Mouse (Mus musculus): Measurements from ENCODE around the gene Adgrd1. TPM values are rescaled to one million over a fixed set of nuclear protein-coding genes. Genes with fewer than 3 reads are reported as not detected.
A peak's percentile ranks its signal among the peaks of the same experiment; 100 is the strongest.

The Adgrd1 gene
- polyA plus RNA-seq, 1 experiment from 2014 or later, result 0.08 TPM

DNA sequence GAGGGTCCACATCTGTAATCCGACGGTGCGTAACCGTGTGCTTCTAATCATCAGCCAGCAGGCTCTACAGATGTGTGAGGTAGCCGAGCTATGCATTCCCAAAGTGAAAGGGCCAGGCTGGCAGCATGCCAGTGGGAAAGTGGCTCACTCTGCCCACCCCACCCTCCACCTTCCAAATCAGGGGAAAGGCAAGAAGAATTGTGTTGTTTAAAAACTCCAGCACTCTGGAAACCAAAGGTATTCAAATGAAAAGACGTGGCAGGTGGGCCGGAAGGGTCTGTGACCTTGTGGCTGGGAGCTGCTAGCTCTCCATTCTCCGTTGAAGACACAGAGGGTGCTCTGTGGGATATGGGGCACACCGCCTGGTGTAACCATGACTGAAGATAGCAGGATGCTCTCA, 100.0 kb downstream of the Adgrd1 start:
- H3K27ac ChIP-seq (ENCODE audit: low read depth, low read length), result no peak overlapping the region
- H3K27me3 ChIP-seq (ENCODE audit: control insufficient read depth, insufficient read depth, low read length), result no peaks in the 10 kb centered on the region
- no peak overlapping the region for H3K9ac ChIP-seq (replicated peaks; ENCODE audit: low read depth, low read length)
- ATAC-seq (ENCODE audit: low read depth), result no peak
- no peaks in the 10 kb centered on the region for H3K9me3 ChIP-seq (ENCODE audit: control insufficient read depth, low read length)
- peaks cover 7% of the 10 kb centered on the region; the same call in 1 of the 2 replicates for H3K4me1 ChIP-seq (ENCODE audit: control insufficient read depth, insufficient read depth, low read length)
- WGBS, result 62% methylated on average over 9 of the region's 9 CpGs
- H3K4me2 ChIP-seq (ENCODE audit: low read depth, low read length), result no peak overlapping the region
- H3K36me3 ChIP-seq (ENCODE audit: control insufficient read depth, insufficient read depth, low read length), result no peaks in the 10 kb centered on the region
- H3K4me3 ChIP-seq (ENCODE audit: low read depth, low read length), result no peak overlapping the region

DNA sequence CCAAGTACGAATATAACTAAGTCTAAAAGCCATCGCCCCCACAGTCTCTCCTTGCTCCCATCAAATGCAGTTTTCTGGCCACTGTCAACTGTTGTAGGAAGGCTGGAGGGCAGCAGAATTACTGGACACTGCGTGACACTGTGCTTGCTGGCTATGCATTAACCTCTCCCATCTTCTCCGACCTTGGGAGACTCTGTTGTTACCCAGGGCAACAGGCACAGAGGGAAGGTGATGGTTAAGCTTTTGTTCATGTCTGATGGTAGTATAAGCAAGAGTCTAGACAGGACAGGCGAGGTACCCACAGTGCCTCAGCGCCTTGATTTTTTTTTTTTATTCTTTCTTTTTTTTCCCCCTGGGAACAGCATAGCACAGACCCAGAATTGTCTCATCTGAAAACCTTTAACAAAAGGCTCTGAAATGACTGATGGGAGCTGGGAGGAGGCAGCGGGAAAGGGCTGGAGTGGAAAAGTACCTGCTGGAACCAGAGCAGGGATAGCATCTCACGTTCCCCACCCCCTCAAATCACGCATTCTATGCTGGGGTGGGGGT, 100.5 kb downstream of the Adgrd1 start:
- no peak for ATAC-seq (ENCODE audit: low read depth)
- WGBS, result 64% methylated on average over 9 of the region's 9 CpGs
- no peak overlapping the region for H3K4me2 ChIP-seq (ENCODE audit: low read depth, low read length)
- no peak overlapping the region for H3K4me3 ChIP-seq (ENCODE audit: low read depth, low read length)
- H3K4me1 ChIP-seq (ENCODE audit: control insufficient read depth, insufficient read depth, low read length), result peaks cover 7% of the 10 kb centered on the region; the same call in 1 of the 2 replicates
- no peak overlapping the region for H3K27ac ChIP-seq (ENCODE audit: low read depth, low read length)
- no peaks in the 10 kb centered on the region for H3K27me3 ChIP-seq (ENCODE audit: control insufficient read depth, insufficient read depth, low read length)
- H3K9ac ChIP-seq (replicated peaks; ENCODE audit: low read depth, low read length), result no peak overlapping the region
- no peaks in the 10 kb centered on the region for H3K36me3 ChIP-seq (ENCODE audit: control insufficient read depth, insufficient read depth, low read length)
- no peaks in the 10 kb centered on the region for H3K9me3 ChIP-seq (ENCODE audit: control insufficient read depth, low read length)

DNA sequence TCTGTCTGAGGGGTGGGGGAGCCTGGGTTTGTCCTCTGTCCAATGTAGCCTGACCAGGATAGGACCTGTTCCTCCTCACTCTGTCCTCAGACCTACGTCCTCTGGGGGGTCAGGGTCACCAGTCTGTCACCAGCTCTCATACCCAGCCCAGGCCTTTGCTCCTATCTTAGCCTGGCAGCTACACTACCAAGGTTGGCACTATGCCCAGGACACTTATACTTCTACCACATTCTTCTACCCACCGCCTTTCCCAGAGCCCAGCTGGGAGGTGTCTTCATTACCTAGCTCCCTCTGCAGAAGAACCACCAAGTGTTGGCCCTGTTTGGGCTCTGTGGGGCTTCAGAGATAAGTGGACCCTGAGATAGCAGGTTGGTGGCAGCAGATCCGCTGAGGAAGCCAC, 103.6 kb downstream of the Adgrd1 start:
- 89% methylated on average over 3 of the region's 3 CpGs for WGBS
- no peak overlapping the region for H3K9ac ChIP-seq (replicated peaks; ENCODE audit: low read depth, low read length)
- no peak for ATAC-seq (ENCODE audit: low read depth)
- no peak overlapping the region for H3K4me3 ChIP-seq (ENCODE audit: low read depth, low read length)
- H3K27me3 ChIP-seq (ENCODE audit: control insufficient read depth, insufficient read depth, low read length), result no peaks in the 10 kb centered on the region
- H3K36me3 ChIP-seq (ENCODE audit: control insufficient read depth, insufficient read depth, low read length), result no peaks in the 10 kb centered on the region
- peaks cover 7% of the 10 kb centered on the region; the same call in 1 of the 2 replicates for H3K4me1 ChIP-seq (ENCODE audit: control insufficient read depth, insufficient read depth, low read length)
- no peak overlapping the region for H3K27ac ChIP-seq (ENCODE audit: low read depth, low read length)
- H3K9me3 ChIP-seq (ENCODE audit: control insufficient read depth, low read length), result no peaks in the 10 kb centered on the region
- H3K4me2 ChIP-seq (ENCODE audit: low read depth, low read length), result no peak overlapping the region

DNA sequence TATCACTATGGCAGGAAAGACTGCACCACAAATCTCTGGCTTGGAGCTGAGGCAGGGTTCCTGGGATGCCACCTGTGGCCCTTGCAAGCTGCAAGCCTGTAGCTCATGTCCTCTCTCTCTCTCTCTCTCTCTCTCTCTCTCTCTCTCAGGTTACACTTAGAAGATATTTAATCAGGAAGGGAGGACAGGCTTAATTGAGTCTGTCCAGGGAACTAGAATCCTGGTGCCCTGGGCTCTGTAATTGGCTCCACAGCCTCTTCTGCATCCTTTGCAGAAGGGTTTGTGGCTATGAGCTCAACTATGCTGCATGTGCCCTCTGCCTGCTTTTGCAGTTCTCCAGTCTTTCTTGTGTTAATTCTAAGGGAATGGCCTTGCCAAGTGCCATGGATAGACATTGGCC, 111.7 kb downstream of the Adgrd1 start:
- Histone ChIP-seq H3K27ac (ENCODE audit: low read depth, low read length) (no peak overlapping the region), H3K4me1 (ENCODE audit: control insufficient read depth, insufficient read depth, low read length) (0 out of 2 replicates have a peak, but pooled peaks cover 3% of the 10 kb centered on the region), H3K4me2 (ENCODE audit: low read depth, low read length) (no peak overlapping the region), H3K36me3 (ENCODE audit: control insufficient read depth, insufficient read depth, low read length) (no peaks in the 10 kb centered on the region), H3K27me3 (ENCODE audit: control insufficient read depth, insufficient read depth, low read length) (no peaks in the 10 kb centered on the region), H3K9ac (replicated peaks; ENCODE audit: low read depth, low read length) (no peak overlapping the region), H3K9me3 (ENCODE audit: control insufficient read depth, low read length) (no peaks in the 10 kb centered on the region), H3K4me3 (ENCODE audit: low read depth, low read length) (no peak overlapping the region)
- no peak for ATAC-seq (ENCODE audit: low read depth)

DNA sequence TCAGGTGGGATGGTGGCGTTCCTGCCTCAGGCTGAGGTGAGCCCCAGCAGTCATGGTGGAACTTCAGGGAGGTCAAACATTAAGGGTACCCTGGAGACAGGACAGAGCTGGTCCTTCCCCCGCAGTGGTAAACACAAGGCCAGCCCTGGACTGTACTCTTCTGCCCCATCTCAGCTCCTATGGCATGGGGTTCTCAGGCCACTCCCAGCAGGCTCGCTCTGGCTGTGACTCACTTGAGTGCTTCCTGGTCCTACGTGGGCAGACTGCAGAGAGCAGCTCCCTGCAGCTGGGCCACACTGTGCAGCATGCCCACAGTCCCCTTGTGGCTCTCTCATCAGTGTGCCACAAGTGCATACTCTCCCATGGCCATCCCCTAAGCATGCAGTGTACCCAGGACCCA, 112.3 kb downstream of the Adgrd1 start:
- ATAC-seq (ENCODE audit: low read depth), result no peak
- Histone ChIP-seq H3K4me1 (ENCODE audit: control insufficient read depth, insufficient read depth, low read length) (0 out of 2 replicates have a peak, but pooled peaks cover 3% of the 10 kb centered on the region), H3K4me3 (ENCODE audit: low read depth, low read length) (no peak overlapping the region)

DNA sequence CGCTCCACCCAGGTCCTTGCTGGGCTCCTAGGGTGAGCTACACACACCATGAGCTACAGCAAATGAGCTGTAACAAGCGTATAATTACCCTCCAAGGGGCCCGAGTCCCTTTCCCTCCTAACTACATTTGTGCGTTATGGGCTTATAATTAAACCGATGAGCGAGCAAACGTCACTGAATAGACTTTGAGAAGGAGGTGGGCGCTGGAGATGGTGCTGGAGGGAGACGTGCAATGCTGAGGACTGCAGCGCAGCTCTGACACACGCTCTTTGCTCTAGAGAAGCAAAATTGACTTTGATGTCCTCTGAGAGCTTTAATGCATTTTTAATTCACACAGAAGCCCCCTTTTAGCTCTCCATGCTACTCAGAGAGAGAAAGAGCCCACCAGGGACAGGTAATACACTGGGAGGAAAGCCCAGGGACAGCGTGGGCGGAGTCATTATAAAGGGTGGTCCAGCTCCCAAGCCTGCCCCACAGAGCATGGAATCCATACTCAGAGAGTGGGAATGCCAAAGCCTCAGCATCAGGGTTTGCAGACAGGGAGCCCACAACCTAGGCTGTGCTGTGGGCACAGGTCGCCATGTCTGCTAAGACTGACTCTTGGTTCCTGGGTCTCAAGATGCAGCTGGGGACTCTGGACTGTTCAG, 115.0 kb downstream of the Adgrd1 start:
- peak; percentile 44; the same call in 1 of the 2 replicates for ATAC-seq (ENCODE audit: low read depth)
- Histone ChIP-seq H3K4me2 (ENCODE audit: low read depth, low read length) (0 out of 2 replicates have a peak overlapping the region, but pooled peaks have one; percentile 1), H3K27me3 (ENCODE audit: control insufficient read depth, insufficient read depth, low read length) (no peaks in the 10 kb centered on the region), H3K4me1 (ENCODE audit: control insufficient read depth, insufficient read depth, low read length) (0 out of 2 replicates have a peak, but pooled peaks cover 3% of the 10 kb centered on the region), H3K4me3 (ENCODE audit: low read depth, low read length) (no peak overlapping the region), H3K27ac (ENCODE audit: low read depth, low read length) (no peak overlapping the region), H3K9me3 (ENCODE audit: control insufficient read depth, low read length) (no peaks in the 10 kb centered on the region), H3K36me3 (ENCODE audit: control insufficient read depth, insufficient read depth, low read length) (no peaks in the 10 kb centered on the region), H3K9ac (replicated peaks; ENCODE audit: low read depth, low read length) (no peak overlapping the region)
- 35% methylated on average over 14 of the region's 14 CpGs for WGBS

More for the DNA sequence above, 112.3 kb downstream of the Adgrd1 start:
- Histone ChIP-seq H3K27me3 (ENCODE audit: control insufficient read depth, insufficient read depth, low read length) (no peaks in the 10 kb centered on the region), H3K9me3 (ENCODE audit: control insufficient read depth, low read length) (no peaks in the 10 kb centered on the region), H3K27ac (ENCODE audit: low read depth, low read length) (no peak overlapping the region), H3K9ac (replicated peaks; ENCODE audit: low read depth, low read length) (no peak overlapping the region), H3K4me2 (ENCODE audit: low read depth, low read length) (no peak overlapping the region), H3K36me3 (ENCODE audit: control insufficient read depth, insufficient read depth, low read length) (no peaks in the 10 kb centered on the region)
- WGBS, result 83% methylated on average over 4 of the region's 4 CpGs

DNA sequence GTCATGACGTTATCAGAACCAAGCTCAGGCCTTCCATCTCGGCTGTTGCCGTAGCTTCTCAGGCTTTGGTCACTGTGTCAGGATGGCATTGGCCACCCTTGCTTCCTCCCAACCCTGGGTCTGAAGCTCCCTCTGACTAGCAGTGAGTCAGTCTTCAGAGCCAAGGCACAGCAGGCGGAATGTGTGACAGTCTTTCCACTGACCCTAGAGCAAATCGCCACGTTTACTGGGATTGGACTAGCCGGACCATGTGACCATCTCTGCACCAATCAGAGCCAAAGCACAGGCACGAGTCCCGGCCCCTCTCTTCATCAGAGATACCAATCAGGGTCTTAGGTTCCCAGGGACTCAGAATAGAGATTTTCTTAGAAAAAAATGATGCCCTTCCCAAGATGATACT, 117.5 kb downstream of the Adgrd1 start:
- Histone ChIP-seq H3K4me1 (ENCODE audit: control insufficient read depth, insufficient read depth, low read length) (peaks cover 10% of the 10 kb centered on the region; the same call in 1 of the 2 replicates), H3K27me3 (ENCODE audit: control insufficient read depth, insufficient read depth, low read length) (no peaks in the 10 kb centered on the region), H3K36me3 (ENCODE audit: control insufficient read depth, insufficient read depth, low read length) (no peaks in the 10 kb centered on the region), H3K9me3 (ENCODE audit: control insufficient read depth, low read length) (no peaks in the 10 kb centered on the region), H3K4me2 (ENCODE audit: low read depth, low read length) (no peak overlapping the region), H3K9ac (replicated peaks; ENCODE audit: low read depth, low read length) (no peak overlapping the region), H3K27ac (ENCODE audit: low read depth, low read length) (no peak overlapping the region), H3K4me3 (ENCODE audit: low read depth, low read length) (no peak overlapping the region)
- WGBS, result 53% methylated on average over 9 of the region's 9 CpGs
- ATAC-seq (ENCODE audit: low read depth), result no peak

DNA sequence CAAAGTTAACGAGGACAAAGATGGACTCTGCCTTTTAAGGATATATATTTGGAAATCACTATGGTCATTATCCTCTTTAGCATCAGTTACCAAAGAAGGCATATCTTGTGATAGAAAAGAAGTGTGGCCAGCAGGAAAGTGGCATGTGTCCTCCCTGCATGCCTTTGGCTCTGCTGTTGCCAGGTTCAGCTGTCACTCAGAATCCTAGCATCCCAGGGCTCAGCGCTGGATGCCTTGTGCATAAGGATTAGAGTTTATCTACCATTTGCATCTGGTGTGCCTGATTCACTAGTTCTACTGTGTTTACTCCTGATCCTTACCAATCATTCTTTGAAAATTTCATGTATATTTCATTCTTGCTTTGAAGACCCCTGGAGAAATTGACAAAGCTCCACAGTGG, 119.5 kb downstream of the Adgrd1 start:
- H3K27ac ChIP-seq (ENCODE audit: low read depth, low read length), result no peak overlapping the region
- no peak for ATAC-seq (ENCODE audit: low read depth)
- H3K36me3 ChIP-seq (ENCODE audit: control insufficient read depth, insufficient read depth, low read length), result no peaks in the 10 kb centered on the region
- H3K4me2 ChIP-seq (ENCODE audit: low read depth, low read length), result no peak overlapping the region
- H3K4me3 ChIP-seq (ENCODE audit: low read depth, low read length), result no peak overlapping the region
- WGBS, result 90% methylated on average over 2 of the region's 2 CpGs
- H3K9ac ChIP-seq (replicated peaks; ENCODE audit: low read depth, low read length), result no peak overlapping the region
- H3K9me3 ChIP-seq (ENCODE audit: control insufficient read depth, low read length), result no peaks in the 10 kb centered on the region
- H3K27me3 ChIP-seq (ENCODE audit: control insufficient read depth, insufficient read depth, low read length), result no peaks in the 10 kb centered on the region
- H3K4me1 ChIP-seq (ENCODE audit: control insufficient read depth, insufficient read depth, low read length), result peaks cover 10% of the 10 kb centered on the region; the same call in 1 of the 2 replicates

DNA sequence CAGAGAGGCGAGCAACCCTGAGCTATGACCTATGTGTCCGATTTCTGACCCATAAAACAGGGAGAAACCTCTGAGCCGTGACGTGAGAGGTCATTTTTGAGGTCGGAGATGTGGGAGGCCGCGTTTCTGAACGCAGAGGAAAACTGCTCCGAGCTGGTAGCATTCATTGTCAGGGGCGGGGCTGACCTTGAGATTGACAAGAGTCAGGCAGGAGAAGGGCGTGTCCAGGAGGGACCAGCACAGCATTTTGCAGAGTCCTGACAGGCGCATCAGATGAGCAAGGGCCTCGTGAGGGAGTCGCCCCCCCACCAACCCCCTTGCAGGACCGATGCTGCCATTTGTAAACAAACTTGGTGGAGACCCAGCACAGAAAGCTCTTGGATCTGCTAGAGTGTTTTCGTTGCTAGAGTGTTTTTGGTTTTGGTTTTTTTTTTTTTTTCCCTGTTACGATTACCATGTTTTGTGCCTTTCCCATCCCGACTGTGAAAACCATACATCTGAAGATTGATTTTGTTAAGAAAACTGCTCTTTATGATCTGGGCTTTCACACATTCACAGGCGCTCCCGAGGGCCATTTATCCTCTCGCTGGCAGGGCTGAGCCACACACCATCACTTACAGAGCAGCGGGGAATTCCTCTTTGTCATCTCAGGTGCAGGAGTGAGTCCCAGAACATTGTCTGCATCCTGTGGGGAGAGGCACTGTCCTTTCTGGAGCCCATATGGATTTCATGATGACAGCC, 121.1 kb downstream of the Adgrd1 start:
- H3K36me3 ChIP-seq (ENCODE audit: control insufficient read depth, insufficient read depth, low read length), result no peaks in the 10 kb centered on the region
- H3K9ac ChIP-seq (replicated peaks; ENCODE audit: low read depth, low read length), result no peak overlapping the region
- no peaks in the 10 kb centered on the region for H3K9me3 ChIP-seq (ENCODE audit: control insufficient read depth, low read length)
- H3K4me3 ChIP-seq (ENCODE audit: low read depth, low read length), result no peak overlapping the region
- peaks cover 7% of the 10 kb centered on the region; the same call in 1 of the 2 replicates for H3K4me1 ChIP-seq (ENCODE audit: control insufficient read depth, insufficient read depth, low read length)
- no peak for ATAC-seq (ENCODE audit: low read depth)
- no peak overlapping the region for H3K27ac ChIP-seq (ENCODE audit: low read depth, low read length)
- H3K4me2 ChIP-seq (ENCODE audit: low read depth, low read length), result no peak overlapping the region
- H3K27me3 ChIP-seq (ENCODE audit: control insufficient read depth, insufficient read depth, low read length), result no peaks in the 10 kb centered on the region
- 5% methylated on average over 22 of the region's 22 CpGs for WGBS

Measured in neural tube, embryonic 14.5 days (tissue).